Mouse (Mus musculus): ENCODE measurements around the gene Epha7.

Epha7 gene

GRCm38 (mm10) chr4:28899783-28900182, 86.9 kb downstream of the Epha7 start:
- no peak for DNase-seq (ENCODE audit: low spot score)

GRCm38 (mm10) chr4:28901496-28901895, 88.6 kb downstream of the Epha7 start:
- no peak for DNase-seq (ENCODE audit: low spot score)

GRCm38 (mm10) chr4:28902004-28902704, 89.2 kb downstream of the Epha7 start:
- DNase-seq (ENCODE audit: low spot score): no peak

GRCm38 (mm10) chr4:28906985-28907384, 94.1 kb downstream of the Epha7 start:
- no peak for DNase-seq (ENCODE audit: low spot score)

GRCm38 (mm10) chr4:28910127-28910526, 97.2 kb downstream of the Epha7 start:
- no peak for DNase-seq (ENCODE audit: low spot score)

GRCm38 (mm10) chr4:28912028-28912427, 99.1 kb downstream of the Epha7 start:
- no peak for DNase-seq (ENCODE audit: low spot score)

GRCm38 (mm10) chr4:28913613-28914012, 100.7 kb downstream of the Epha7 start:
- DNase-seq (ENCODE audit: low spot score): no peak

GRCm38 (mm10) chr4:28920645-28921044, 107.7 kb downstream of the Epha7 start:
- DNase-seq (ENCODE audit: low spot score): no peak

GRCm38 (mm10) chr4:28926072-28926471, 113.1 kb downstream of the Epha7 start:
- DNase-seq (ENCODE audit: low spot score): no peak

GRCm38 (mm10) chr4:28933431-28933830, 120.5 kb downstream of the Epha7 start:
- no peak for DNase-seq (ENCODE audit: low spot score)

GRCm38 (mm10) chr4:28934802-28935201, 121.9 kb downstream of the Epha7 start:
- no peak for DNase-seq (ENCODE audit: low spot score)

GRCm38 (mm10) chr4:28935567-28935966, 122.6 kb downstream of the Epha7 start:
- DNase-seq (ENCODE audit: low spot score): no peak

GRCm38 (mm10) chr4:28940710-28941109, 127.8 kb downstream of the Epha7 start:
- DNase-seq (ENCODE audit: low spot score): no peak

GRCm38 (mm10) chr4:28944237-28944636, 131.3 kb downstream of the Epha7 start:
- no peak for DNase-seq (ENCODE audit: low spot score)

GRCm38 (mm10) chr4:28960889-28961560, 148.1 kb downstream of the Epha7 start:
- no peak for DNase-seq (ENCODE audit: low spot score)

- DNase-seq (ENCODE audit: low spot score): no peak
Measured at GRCm38 (mm10) chr4:28967584-28968315, 154.8 kb downstream of the Epha7 start.

- no peak for DNase-seq (ENCODE audit: low spot score)
Measured at GRCm38 (mm10) chr4:28998462-28999286, 185.7 kb downstream of the Epha7 start.

- no peak for DNase-seq (ENCODE audit: low spot score)
Measured at GRCm38 (mm10) chr4:28999287-28999595, 186.3 kb downstream of the Epha7 start.

- DNase-seq (ENCODE audit: low spot score): no peak
Measured at GRCm38 (mm10) chr4:29010333-29010732, 197.4 kb downstream of the Epha7 start.
